Mouse (Mus musculus) gastrocnemius, postnatal 4 days (tissue): ENCODE measurements around the gene Olfr10. TPM values are rescaled to one million over a fixed set of nuclear protein-coding genes. Genes with fewer than 3 reads are reported as not detected.

ENCODE experiments used
- DNase-seq, 2 experiments: peaks; one replicate each; pipeline ENCODE4 v3.0.0; 2021 to 2022; ENCODE audit warnings: low spot score in 2 of 2, mixed read lengths in 2 of 2
- total RNA-seq, 2 experiments: library from RNA; stranded (reverse); gene quantifications; 2 replicates each; pipeline ENCODE4 v1.2.3; 2021

Gene Olfr10
- total RNA-seq, 2 experiments from 2014 or later, result not detected

DNA sequence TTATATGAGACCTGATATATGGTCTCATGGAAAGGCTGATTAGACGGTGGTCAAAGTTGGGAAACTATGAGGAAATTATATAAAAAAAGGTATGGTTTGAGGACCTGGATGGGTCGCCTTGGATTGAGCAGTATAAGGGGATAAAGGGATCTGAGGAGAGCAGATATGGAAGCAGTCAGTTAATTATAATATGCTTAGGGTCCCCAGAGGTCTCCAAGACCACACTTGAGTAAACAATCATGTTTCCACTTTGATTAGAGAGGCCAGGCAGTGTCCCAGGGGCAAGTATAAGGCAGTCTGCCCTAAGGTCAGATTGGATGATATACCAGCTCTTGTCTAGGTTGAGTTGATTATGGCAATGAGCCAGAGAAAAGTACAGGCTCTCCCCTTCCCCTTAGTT lies 17.9 kb downstream of the Olfr10 start, which contains the start of gene Olfr1391:
TSS of gene Olfr1391 (plus strand) at position 301 of the 400 bp plus-strand sequence.
- no peak for DNase-seq

- no peak for DNase-seq
Observed at GRCm38 (mm10) chr11:49326726-49327125, 22.2 kb downstream of the Olfr10 start.

DNA sequence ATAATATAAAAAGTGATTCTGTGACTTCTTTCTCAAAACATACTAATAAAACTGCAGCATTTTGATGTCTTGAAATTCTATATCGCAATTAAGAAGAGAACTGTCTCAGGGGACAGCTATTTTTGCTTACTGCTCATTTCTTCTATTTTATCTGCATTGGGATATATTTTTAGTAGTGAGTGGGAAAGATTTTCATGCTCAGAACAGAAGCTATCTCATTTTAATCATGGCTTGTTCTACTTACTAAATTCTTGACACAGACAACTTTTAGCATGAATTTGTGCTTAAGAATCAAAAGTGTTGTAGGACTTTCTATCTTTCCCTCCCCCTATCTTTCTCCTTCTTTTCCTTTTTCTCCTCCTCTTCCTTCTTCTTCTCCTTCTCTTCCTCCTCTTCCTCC lies 25.1 kb downstream of the Olfr10 start:
- DNase-seq, result no peak

DNA sequence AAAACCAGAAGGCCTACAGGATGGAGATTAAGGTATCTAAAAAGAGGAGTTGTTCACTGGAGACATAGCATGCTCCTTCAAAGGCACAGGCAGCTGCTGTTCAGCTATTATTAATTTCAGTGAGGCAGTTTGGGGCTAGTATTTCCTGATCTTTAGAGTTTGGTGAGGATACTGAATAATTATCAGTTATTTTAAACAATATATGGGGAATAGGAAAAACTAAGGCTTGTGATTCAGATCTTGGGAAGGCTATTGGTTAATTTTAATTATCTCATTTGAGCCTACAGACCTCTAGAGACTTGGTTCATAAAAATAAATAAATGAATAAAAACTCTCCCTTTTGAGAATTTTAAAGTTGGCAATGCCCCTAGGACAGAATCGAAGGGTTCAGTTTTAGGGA lies 30.3 kb downstream of the Olfr10 start, which contains the start of gene Olfr1390:
TSS of gene Olfr1390 (plus strand) at position 301 of the 400 bp plus-strand sequence.
- no peak for DNase-seq

DNA sequence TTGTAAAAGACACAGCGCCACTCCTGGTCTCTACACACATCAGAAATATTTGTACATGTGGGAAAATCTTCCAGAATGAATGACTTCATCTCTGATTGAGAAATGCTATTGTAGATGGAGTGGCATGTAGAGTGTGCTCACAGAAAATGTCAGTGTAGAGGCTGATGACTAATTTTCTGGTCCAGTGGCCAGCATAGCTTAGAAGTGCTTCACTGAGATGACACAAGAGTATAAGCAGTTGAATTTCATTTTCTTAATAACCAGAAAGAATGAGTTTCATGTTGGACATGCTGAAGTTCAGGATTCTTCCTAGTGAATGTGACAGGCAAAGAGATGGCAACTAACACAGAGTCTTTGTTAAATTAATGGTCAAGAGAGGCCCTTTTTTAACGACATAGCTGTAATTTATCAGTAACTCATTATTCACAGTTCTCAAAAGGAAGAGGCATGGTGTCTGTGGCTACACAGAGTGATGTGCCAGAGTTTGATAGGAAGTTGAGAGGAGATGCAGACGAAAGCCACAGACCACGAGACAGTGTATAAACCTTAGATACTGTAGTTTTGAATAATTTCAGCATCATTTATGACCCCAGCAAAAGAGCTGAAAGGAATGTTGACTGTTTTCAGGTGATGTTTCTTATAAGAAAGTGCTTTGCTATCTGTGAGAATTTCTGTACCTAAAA lies 32.8 kb downstream of the Olfr10 start:
- no peak for DNase-seq

Other genes starting within 250 kb of the Olfr10 start
- not detected for gene Tgtp2, start 240.5 kb upstream of the Olfr10 start, total RNA-seq
- 1 to 10 TPM; 1.6 to 2.1 TPM for gene Ifi47, start 228.2 kb upstream of the Olfr10 start, total RNA-seq
- under 1 TPM in 1 of 2 experiments, not detected in 1; 0.27 TPM for gene Olfr1396, start 189.9 kb upstream of the Olfr10 start, total RNA-seq
- gene Olfr1395, start 162.5 kb upstream of the Olfr10 start, total RNA-seq, result not detected
- not detected for gene Olfr1394, start 150.4 kb upstream of the Olfr10 start, total RNA-seq
- 10 to 100 TPM; 10.8 to 11.8 TPM for gene Btnl9, start 117.6 kb upstream of the Olfr10 start, total RNA-seq
- gene Zfp62, start 101.4 kb upstream of the Olfr10 start, total RNA-seq, result 10 to 100 TPM; 30.4 to 39.9 TPM
- gene Mgat1, start 60.5 kb upstream of the Olfr10 start, total RNA-seq, result 10 to 100 TPM; 61.3 to 67.4 TPM
- under 1 TPM; 0.16 to 0.22 TPM for gene Olfr1393, start 26.4 kb upstream of the Olfr10 start, total RNA-seq
- not detected for gene Olfr1392, start 19.5 kb upstream of the Olfr10 start, total RNA-seq
- gene Olfr1391, start 18.0 kb downstream of the Olfr10 start, total RNA-seq, result not detected
- gene Olfr1390, start 30.4 kb downstream of the Olfr10 start, total RNA-seq, result not detected
- not detected for gene Olfr1389, start 118.3 kb downstream of the Olfr10 start, total RNA-seq
- under 1 TPM; 0.12 to 0.26 TPM for gene Olfr1388, start 131.9 kb downstream of the Olfr10 start, total RNA-seq
- gene Olfr1387, start 150.6 kb downstream of the Olfr10 start, total RNA-seq, result not detected
- not detected for gene Olfr1386, start 160.3 kb downstream of the Olfr10 start, total RNA-seq
- not detected for gene Olfr1385, start 184.3 kb downstream of the Olfr10 start, total RNA-seq
- not detected for gene Olfr1384, start 202.0 kb downstream of the Olfr10 start, total RNA-seq
- gene Olfr1383, start 214.9 kb downstream of the Olfr10 start, total RNA-seq, result not detected
- gene Olfr1382, start 223.5 kb downstream of the Olfr10 start, total RNA-seq, result not detected
- not detected for gene Olfr1381, start 238.7 kb downstream of the Olfr10 start, total RNA-seq